Mouse (Mus musculus): ENCODE data around the gene Hck.

Gene Hck

DNA sequence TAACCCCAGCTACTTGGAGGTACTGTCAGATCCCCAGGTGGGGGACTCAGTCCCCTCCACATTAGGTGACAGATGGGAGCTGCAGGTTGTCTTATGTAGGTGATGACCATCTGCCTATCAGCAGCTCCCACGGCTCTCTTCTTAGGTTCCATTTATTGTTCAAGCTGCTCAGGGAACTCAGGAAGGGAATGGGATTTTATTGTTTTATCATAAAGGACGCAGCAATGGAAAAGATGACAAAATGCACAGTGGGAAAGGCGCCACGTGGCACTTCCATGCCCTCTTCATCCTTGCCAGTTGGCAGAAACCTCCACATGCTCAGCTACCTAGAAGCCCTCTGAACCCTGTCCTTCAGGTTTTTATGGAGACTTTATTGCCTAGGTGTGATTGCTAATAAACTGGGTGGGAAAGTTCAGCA is 44.8 kb downstream of the Hck start:
- TF ChIP-seq GATA4 (IDR thresholded peaks at IDR 0.05; ENCODE audit: insufficient replicate concordance, low read length), result no peak

DNA sequence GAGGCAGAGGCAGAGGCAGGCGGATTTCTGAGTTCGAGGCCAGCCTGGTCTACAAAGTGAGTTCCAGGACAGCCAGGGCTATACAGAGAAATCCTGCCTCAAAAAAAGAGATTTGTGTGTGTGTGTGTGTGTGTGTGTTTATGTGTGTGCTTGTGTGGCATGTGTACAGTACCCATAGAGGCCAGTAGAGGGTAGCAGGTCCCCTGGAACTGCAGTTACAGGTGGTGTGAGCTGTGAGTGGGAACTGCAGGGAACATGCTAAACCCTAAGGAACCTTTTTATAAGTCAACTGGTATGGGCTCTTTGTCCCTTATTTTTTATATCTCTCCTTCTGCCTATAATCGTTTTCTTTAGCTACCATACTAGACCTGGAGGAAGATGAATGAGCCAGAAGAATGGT is 49.0 kb downstream of the Hck start:
- no peak for TF ChIP-seq GATA4 (IDR thresholded peaks at IDR 0.05; ENCODE audit: insufficient replicate concordance, low read length)

DNA sequence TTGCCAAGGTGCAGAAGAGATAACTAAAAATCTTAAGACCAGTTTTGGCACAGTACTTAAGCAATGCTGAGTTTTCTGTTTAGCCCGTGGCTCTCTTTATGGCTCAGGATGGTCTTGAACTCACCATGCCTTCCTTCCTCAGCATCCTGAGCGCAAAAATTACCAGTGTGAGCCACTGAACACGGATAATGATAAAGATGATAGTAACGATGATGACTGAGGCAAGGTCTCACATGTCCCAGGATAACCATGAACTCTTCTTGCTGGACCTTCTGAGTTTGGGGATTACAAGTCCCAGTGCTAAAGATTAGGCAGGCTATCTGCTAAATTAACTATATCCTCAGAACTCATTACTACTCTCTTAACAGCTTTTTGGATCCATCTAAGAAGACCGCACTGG is 51.9 kb downstream of the Hck start:
- no peak for TF ChIP-seq GATA4 (IDR thresholded peaks at IDR 0.05; ENCODE audit: insufficient replicate concordance, low read length)

DNA sequence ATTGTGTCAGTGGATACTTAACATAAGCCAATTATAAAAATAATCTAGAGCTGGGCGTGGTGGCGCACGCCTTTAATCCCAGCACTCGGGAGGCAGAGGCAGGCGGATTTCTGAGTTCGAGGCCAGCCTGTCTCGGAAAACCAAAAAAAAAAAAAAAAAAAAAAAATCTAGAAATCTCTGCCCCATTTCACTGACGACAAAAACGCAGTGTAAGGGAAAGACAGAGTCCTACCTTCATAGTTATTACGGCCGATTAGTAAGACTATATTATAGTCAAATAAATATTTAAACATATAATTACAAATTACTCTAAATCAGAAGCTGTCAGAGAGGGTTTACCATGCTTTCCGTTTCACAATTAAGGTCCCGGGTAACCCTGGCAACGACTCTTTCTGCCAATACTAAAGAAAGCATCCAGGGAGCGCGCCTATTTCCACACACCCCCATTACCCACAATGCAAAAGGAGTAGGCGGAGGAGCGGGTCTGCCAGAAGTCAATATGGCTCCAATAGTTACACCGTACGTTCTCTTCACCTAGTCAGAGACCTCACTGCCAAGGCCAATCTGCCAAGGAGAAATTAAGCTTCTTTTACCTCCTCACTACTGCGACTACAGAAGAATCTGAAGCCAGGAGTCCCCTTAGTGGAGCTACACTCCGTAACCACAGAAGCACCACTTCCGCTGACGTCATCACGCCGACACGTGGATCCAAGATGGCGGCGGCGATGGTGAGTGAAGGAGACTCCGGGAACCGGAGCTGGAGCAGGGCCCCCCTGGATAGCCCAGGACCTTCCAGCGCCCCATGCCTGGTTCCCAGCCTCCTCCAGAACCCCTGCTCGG is 52.8 kb downstream of the Hck start, which contains the start of gene Tm9sf4:
Tm9sf4 (plus strand) TSS at position 460 of the 840 bp plus-strand sequence.
- TF ChIP-seq GATA4 (IDR thresholded peaks at IDR 0.05; ENCODE audit: insufficient replicate concordance, low read length), result no peak

DNA sequence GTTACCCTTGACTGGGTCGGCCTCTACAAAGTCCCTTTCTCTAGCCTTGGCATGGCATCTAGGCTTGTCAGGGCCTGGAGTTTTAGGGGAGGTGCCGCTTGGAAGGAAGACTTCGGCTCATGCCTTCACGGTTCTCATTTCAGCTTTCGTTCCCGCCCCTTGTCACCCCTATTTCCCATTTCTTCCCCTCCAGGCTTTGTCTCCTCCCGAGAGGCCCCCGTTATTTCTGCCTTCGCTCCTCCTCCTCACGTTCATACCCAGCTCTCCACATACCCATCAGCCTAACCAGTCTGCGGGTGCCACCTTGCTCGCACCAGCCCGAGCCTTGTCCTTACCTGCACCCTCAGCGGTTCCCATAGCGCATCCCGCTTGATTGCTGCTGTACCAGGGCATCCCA is 53.4 kb downstream of the Hck start:
- TF ChIP-seq GATA4 (IDR thresholded peaks at IDR 0.05; ENCODE audit: insufficient replicate concordance, low read length), result no peak

DNA sequence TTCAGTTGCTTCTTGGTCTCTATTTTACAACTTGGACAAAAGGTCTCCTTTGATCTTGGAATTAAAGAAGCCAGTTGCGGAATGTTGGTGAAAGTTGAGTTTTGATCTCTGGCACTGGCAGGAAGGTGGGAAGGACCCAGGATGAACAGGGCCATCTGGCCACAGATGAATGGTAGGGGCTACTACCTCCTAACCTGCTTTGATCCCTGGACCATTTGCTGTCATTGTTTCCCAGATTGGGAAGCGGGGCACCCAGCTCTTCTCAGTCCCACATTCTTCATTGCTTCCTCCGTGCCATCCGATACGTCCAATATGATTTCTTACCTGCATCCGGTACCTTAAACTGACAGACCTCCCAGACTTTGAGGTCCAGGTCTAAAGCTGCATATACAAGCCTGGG is 58.9 kb downstream of the Hck start:
- TF ChIP-seq GATA4 (IDR thresholded peaks at IDR 0.05; ENCODE audit: insufficient replicate concordance, low read length), result no peak

DNA sequence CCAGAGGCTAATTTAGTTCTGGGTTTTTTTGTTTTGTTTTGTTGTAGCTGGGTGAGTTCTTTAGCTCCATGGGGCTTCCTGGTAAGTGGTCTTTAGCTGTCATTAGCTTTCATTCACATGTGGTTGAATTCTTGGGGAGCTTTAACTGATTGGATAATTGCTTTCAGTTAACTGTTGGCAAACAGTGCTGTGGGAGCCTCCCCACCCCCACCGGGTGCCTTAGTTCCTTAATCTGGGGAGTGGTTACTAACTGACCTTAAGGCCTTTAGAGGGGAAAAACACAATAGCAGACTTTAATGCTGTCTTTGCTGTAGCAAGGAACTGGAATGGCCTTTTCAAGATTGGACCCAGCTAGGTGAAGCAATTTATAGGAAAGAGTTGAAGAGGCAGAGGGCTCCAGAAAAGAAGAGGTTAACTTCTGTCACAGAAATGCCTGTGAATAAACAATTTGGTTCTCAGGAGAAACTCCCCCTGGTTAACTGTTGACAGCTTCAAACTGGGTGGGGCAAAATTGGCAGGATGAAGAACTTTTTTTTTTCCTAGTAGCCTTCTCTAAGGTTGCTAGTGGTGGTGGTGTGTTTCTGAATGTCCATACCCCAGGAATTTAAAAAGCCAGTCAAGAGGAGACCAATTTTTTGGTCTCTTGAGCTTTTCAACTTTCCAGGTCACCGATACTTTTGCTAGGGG is 60.0 kb downstream of the Hck start:
- TF ChIP-seq GATA4 (IDR thresholded peaks at IDR 0.05; ENCODE audit: insufficient replicate concordance, low read length), result no peak

DNA sequence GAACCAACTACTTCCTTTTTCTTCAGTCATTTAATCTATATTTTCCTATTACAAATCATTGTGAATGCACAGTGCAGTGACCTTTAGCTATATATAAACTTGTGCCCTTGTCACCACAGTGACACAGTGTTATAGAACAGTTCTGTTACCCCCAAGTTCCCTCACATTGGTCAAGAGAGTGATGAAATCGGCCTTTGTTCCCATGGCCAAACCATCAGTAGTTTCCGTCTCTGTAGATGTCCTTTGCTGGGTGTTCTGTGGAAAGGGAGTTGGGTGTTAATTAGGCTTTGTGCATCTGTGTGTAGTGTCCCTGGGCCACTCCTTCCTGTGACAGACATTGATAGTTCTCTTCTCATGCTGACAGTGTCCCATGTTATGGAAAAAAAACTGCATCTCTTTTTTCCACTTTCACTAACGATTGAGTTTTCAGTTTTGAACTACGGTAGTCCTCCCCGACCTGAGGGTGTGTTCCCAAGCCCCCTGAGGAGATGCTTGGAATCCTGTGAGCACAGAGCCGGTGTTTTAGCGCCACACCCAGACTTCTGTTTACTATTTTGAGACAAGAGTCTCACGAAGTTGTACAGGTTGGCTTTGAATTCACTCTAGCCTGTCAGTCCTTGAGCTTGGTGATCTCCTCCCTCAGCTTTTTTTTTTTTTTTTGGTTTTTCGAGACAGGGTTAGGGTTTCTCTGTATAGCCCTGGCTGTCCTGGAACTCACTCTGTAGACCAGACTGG is 62.4 kb downstream of the Hck start:
- no peak for TF ChIP-seq GATA4 (IDR thresholded peaks at IDR 0.05; ENCODE audit: insufficient replicate concordance, low read length)

DNA sequence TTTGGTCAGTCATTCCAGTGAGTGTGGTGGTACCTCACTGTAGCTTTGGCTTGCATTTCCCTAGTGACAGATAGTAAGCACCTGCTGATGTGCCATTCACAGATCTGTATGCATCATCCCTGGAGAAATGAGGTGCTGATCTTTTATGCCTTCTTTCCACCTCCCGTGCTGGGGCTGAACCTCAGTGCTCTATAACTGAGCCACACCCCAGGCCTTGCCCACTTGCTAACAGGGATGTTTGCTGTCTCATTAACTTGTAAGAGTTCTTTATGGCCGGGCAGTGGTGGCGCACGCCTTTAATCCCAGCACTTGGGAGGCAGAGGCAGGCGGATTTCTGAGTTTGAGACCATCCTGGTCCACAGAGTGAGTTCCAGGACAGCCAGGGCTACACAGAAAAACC is 63.7 kb downstream of the Hck start:
- TF ChIP-seq GATA4 (IDR thresholded peaks at IDR 0.05; ENCODE audit: insufficient replicate concordance, low read length), result no peak

DNA sequence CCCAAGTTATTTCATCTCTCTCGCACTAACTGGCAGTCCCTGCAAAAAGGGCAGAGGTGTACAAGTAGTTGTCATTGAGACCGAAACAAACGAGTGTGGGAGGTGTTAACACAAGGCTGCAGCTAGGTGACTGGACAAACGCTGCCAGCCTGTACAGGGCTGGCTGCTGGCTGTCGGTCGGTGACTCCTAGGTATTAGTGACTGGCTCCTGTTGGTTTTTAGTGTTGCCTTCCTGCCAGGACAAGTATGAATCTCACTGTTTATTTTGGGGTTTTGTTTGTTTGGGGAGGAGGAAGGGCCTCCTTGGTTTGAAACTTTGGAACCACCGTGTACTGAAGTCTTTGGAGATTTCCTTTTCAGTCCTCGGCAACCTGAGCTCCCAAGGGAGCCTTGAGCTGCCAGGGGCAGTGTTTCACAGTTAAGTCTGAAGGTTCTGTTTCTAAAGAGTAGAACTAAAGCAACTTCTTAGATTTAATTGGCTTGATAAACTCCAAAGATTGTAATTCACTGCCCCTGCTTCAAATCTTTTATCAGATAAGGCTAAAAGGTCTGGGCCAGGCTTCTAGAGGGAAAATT is 67.8 kb downstream of the Hck start:
- no peak for TF ChIP-seq GATA4 (IDR thresholded peaks at IDR 0.05; ENCODE audit: insufficient replicate concordance, low read length)

DNA sequence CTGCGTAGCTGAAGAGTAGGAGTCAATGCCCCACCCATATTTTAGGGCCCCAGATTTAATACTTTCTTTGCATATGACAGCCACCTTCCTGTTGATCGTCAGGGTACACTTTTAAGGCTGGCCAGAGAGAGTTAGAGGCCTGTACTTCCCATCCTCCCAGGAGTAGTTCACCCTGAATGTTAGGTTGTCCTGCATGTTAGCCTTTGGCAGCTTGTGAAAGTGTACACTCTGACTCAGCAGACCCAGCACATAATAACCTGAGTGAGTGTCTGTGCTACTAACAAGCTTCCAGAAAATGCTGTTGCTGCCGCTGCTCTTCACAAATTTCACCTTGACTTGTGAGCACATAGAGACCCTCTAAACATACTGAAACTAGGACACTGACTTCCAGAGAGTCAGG is 68.9 kb downstream of the Hck start:
- no peak for TF ChIP-seq GATA4 (IDR thresholded peaks at IDR 0.05; ENCODE audit: insufficient replicate concordance, low read length)

DNA sequence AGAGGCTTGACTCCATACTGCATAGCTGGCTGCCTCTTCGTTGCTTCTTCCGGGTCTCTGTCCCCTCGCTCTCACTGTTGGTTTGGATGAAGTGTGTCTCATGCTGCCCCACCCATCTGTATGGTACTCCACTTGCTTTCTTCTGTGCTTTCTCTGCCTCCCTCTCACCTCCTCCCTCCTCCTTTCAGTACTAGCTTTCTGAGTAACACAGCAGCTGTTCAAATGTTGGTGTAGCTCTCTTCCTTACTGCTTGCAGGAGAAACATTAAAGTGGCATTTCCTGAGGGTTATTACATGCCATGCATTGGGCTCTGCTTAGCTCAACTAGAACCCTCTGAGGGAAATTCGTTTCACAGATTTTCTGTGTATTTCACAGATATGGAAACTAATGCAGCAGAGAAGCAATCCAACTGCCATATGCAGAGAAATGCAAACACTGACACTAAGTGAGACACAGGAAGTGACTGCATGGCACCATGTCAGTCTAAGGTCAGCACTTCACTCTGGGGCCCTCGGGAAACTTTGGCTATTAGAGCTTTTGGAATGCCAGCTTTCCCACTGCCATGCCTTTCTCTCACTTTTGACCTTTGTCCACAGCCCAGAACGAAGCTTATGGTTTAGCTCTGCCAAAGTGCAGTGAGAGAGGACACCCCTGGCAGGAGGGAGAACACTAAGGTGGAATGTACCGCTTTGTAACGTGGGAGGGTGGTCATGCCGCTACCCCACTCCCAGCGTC is 71.0 kb downstream of the Hck start:
- TF ChIP-seq GATA4 (IDR thresholded peaks at IDR 0.05; ENCODE audit: insufficient replicate concordance, low read length), result no peak

DNA sequence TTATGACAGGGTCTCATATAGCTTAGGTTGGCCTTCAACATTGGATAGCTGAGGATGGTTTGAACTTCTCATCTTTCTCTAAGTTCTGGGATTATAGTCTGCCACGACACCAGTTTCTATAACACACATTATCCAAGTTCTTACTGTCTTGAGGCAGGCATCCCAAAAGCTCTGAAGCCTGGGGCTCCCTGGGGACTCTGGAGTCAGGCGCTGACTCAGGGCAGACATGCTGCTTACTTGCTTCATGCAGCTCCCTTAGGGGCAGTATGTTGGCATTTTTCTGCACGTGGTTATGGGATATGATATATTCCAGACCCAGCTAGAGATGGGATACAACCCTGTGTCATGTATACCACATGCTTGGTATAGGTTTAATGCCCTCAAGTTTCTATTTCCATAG is 71.7 kb downstream of the Hck start:
- no peak for TF ChIP-seq GATA4 (IDR thresholded peaks at IDR 0.05; ENCODE audit: insufficient replicate concordance, low read length)

DNA sequence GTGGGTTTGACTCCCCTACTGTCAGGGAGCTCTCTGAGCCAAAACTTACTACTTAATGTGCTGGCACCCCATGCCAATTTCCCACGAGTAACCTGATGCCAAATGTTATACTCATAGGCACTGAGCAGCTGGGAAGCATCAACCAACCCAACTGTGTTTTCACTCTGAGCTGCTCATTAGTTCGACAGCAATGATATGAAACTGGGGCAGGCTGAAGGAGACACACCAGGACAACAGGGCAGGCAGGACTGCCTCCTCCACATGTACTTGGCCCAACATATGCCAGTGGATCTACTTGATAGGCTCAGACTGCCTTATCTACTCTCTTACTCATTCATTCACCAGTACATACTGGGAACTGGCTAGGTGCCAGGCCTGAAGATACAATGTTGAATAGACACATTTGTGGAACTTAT is 77.9 kb downstream of the Hck start:
- no peak for TF ChIP-seq GATA4 (IDR thresholded peaks at IDR 0.05; ENCODE audit: insufficient replicate concordance, low read length)

DNA sequence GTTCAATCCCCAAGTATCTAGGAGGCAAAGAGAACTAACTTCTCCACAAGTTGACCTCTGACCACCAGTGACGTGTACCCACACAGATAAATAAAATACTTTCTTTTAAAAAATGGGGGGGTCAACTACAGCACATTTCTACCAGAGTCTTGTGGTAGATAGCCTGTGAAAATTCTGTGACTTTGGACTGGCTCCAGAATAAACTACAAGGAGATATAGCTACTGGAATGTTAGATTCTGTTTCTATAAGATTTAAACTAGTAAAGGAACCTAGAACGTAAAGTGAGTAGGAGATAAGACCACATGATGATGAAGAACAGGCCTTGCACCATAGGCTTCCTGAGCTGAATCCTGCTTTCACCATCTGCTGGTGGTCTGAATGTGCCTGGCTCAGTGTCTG is 79.6 kb downstream of the Hck start:
- TF ChIP-seq GATA4 (IDR thresholded peaks at IDR 0.05; ENCODE audit: insufficient replicate concordance, low read length), result no peak

Data from liver, adult (tissue).